Mouse (Mus musculus): ENCODE results near the gene Rptor. TPM values are rescaled to one million over a fixed set of nuclear protein-coding genes. Genes with fewer than 3 reads are reported as not detected.
A peak's percentile ranks its signal among the peaks of the same experiment; 100 is the strongest.

The Rptor gene
- total and polyA plus RNA-seq, 2 experiments, result 11.2 to 18.4 TPM

DNA sequence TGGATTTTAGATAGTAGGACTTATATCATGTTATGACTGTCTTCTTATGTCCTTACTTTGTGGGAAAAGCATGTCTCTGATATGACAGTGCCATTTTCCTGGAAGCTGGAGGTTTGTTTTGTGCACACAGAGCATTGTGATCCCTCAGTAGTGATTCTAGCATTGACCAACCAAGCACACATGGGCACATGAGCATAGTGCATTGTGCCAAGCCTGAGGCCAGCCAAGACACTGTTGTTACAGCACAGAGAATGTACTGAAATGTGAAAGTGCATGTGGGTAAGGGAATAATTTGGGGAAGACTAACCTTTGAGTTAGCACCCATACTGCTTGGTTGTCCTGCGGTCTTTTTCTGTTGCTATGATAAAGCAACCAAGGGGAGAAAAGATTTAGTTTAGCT, 191.3 kb downstream of the Rptor start:
- Histone ChIP-seq H3K27me3 (ENCODE audit: control insufficient read depth, insufficient read depth, low read length) (no peaks in the 10 kb centered on the region), H3K36me3 (ENCODE audit: control insufficient read depth, insufficient read depth, low read length) (no peaks in the 10 kb centered on the region), H3K4me1 (ENCODE audit: control insufficient read depth, insufficient read depth, low read length) (no peaks in the 10 kb centered on the region), H3K4me3 (ENCODE audit: insufficient read depth, low read depth, low read length) (no peak overlapping the region), H3K9ac (ENCODE audit: low read depth, low read length) (no peak overlapping the region), H3K27ac (replicated peaks; ENCODE audit: insufficient read depth, low read depth, low read length) (no peak overlapping the region), H3K79me2 (ENCODE audit: control insufficient read depth, insufficient read depth, low read length) (no peaks in the 10 kb centered on the region)
- no peak for TF ChIP-seq CTCF (IDR thresholded peaks at IDR 0.05; ENCODE audit: low read depth, low read length)
- no peak for TF ChIP-seq POLR2A (IDR thresholded peaks at IDR 0.05; ENCODE audit: extremely low read depth, insufficient read depth, low read length)
- 98% methylated on average over 1 of the region's 1 CpGs for whole genome bisulfite sequencing
- DNase-seq (ENCODE audit: extremely low read depth, low read depth, low spot score), result peak; percentile 20

- Histone ChIP-seq H3K27ac (replicated peaks; ENCODE audit: insufficient read depth, low read depth, low read length) (no peak overlapping the region), H3K4me3 (ENCODE audit: insufficient read depth, low read depth, low read length) (no peak overlapping the region), H3K9ac (ENCODE audit: low read depth, low read length) (no peak overlapping the region), H3K27me3 (ENCODE audit: control insufficient read depth, insufficient read depth, low read length) (no peaks in the 10 kb centered on the region), H3K36me3 (ENCODE audit: control insufficient read depth, insufficient read depth, low read length) (peaks cover 3% of the 10 kb centered on the region; the same call in 1 of the 2 replicates), H3K79me2 (ENCODE audit: control insufficient read depth, insufficient read depth, low read length) (no peaks in the 10 kb centered on the region), H3K4me1 (ENCODE audit: control insufficient read depth, insufficient read depth, low read length) (no peaks in the 10 kb centered on the region)
- WGBS, result 88% methylated on average over 6 of the region's 6 CpGs
- no peak for DNase-seq (ENCODE audit: extremely low read depth, low read depth, low spot score)
- TF ChIP-seq POLR2A (IDR thresholded peaks at IDR 0.05; ENCODE audit: extremely low read depth, insufficient read depth, low read length) (no peak), CTCF (IDR thresholded peaks at IDR 0.05; ENCODE audit: low read depth, low read length) (no peak)
Measured at GRCm38 (mm10) chr11:119794671-119795070, 192.0 kb downstream of the Rptor start.

GRCm38 (mm10) chr11:119796406-119796805, 193.7 kb downstream of the Rptor start:
- H3K4me3 ChIP-seq (ENCODE audit: insufficient read depth, low read depth, low read length), result no peak overlapping the region
- no peaks in the 10 kb centered on the region for H3K79me2 ChIP-seq (ENCODE audit: control insufficient read depth, insufficient read depth, low read length)
- DNase-seq (ENCODE audit: extremely low read depth, low read depth, low spot score), result no peak
- TF ChIP-seq CTCF (IDR thresholded peaks at IDR 0.05; ENCODE audit: low read depth, low read length) (no peak), POLR2A (IDR thresholded peaks at IDR 0.05; ENCODE audit: extremely low read depth, insufficient read depth, low read length) (no peak)
- H3K4me1 ChIP-seq (ENCODE audit: control insufficient read depth, insufficient read depth, low read length), result no peaks in the 10 kb centered on the region
- no peaks in the 10 kb centered on the region for H3K27me3 ChIP-seq (ENCODE audit: control insufficient read depth, insufficient read depth, low read length)
- peaks cover 3% of the 10 kb centered on the region; the same call in 1 of the 2 replicates for H3K36me3 ChIP-seq (ENCODE audit: control insufficient read depth, insufficient read depth, low read length)
- no peak overlapping the region for H3K27ac ChIP-seq (replicated peaks; ENCODE audit: insufficient read depth, low read depth, low read length)
- no peak overlapping the region for H3K9ac ChIP-seq (ENCODE audit: low read depth, low read length)
- WGBS, result 75% methylated on average over 7 of the region's 7 CpGs

GRCm38 (mm10) chr11:119796846-119797245, 194.1 kb downstream of the Rptor start:
- no peak overlapping the region for H3K4me3 ChIP-seq (ENCODE audit: insufficient read depth, low read depth, low read length)
- no peak for DNase-seq (ENCODE audit: extremely low read depth, low read depth, low spot score)
- H3K9ac ChIP-seq (ENCODE audit: low read depth, low read length), result no peak overlapping the region
- no peak for TF ChIP-seq POLR2A (IDR thresholded peaks at IDR 0.05; ENCODE audit: extremely low read depth, insufficient read depth, low read length)
- no peak for TF ChIP-seq CTCF (IDR thresholded peaks at IDR 0.05; ENCODE audit: low read depth, low read length)
- no peaks in the 10 kb centered on the region for H3K79me2 ChIP-seq (ENCODE audit: control insufficient read depth, insufficient read depth, low read length)
- peaks cover 3% of the 10 kb centered on the region; the same call in 1 of the 2 replicates for H3K36me3 ChIP-seq (ENCODE audit: control insufficient read depth, insufficient read depth, low read length)
- no peak overlapping the region for H3K27ac ChIP-seq (replicated peaks; ENCODE audit: insufficient read depth, low read depth, low read length)
- no peaks in the 10 kb centered on the region for H3K27me3 ChIP-seq (ENCODE audit: control insufficient read depth, insufficient read depth, low read length)
- H3K4me1 ChIP-seq (ENCODE audit: control insufficient read depth, insufficient read depth, low read length), result no peaks in the 10 kb centered on the region
- WGBS, result 91% methylated on average over 7 of the region's 7 CpGs

- Histone ChIP-seq H3K36me3 (ENCODE audit: control insufficient read depth, insufficient read depth, low read length) (peaks cover 4% of the 10 kb centered on the region; the same call in 1 of the 2 replicates), H3K4me1 (ENCODE audit: control insufficient read depth, insufficient read depth, low read length) (no peaks in the 10 kb centered on the region), H3K27ac (replicated peaks; ENCODE audit: insufficient read depth, low read depth, low read length) (no peak overlapping the region), H3K79me2 (ENCODE audit: control insufficient read depth, insufficient read depth, low read length) (no peaks in the 10 kb centered on the region), H3K4me3 (ENCODE audit: insufficient read depth, low read depth, low read length) (no peak overlapping the region), H3K27me3 (ENCODE audit: control insufficient read depth, insufficient read depth, low read length) (no peaks in the 10 kb centered on the region), H3K9ac (ENCODE audit: low read depth, low read length) (no peak overlapping the region)
- WGBS, result 97% methylated on average over 2 of the region's 2 CpGs
- no peak for DNase-seq (ENCODE audit: extremely low read depth, low read depth, low spot score)
- TF ChIP-seq CTCF (IDR thresholded peaks at IDR 0.05; ENCODE audit: low read depth, low read length) (no peak), POLR2A (IDR thresholded peaks at IDR 0.05; ENCODE audit: extremely low read depth, insufficient read depth, low read length) (no peak)
Measured at GRCm38 (mm10) chr11:119799536-119799935, 196.8 kb downstream of the Rptor start.

GRCm38 (mm10) chr11:119801855-119802254, 199.2 kb downstream of the Rptor start:
- Histone ChIP-seq H3K4me1 (ENCODE audit: control insufficient read depth, insufficient read depth, low read length) (no peaks in the 10 kb centered on the region), H3K27ac (replicated peaks; ENCODE audit: insufficient read depth, low read depth, low read length) (no peak overlapping the region), H3K9ac (ENCODE audit: low read depth, low read length) (no peak overlapping the region), H3K79me2 (ENCODE audit: control insufficient read depth, insufficient read depth, low read length) (no peaks in the 10 kb centered on the region), H3K4me3 (ENCODE audit: insufficient read depth, low read depth, low read length) (no peak overlapping the region), H3K27me3 (ENCODE audit: control insufficient read depth, insufficient read depth, low read length) (no peaks in the 10 kb centered on the region), H3K36me3 (ENCODE audit: control insufficient read depth, insufficient read depth, low read length) (peaks cover 4% of the 10 kb centered on the region; the same call in 1 of the 2 replicates)
- no peak for TF ChIP-seq POLR2A (IDR thresholded peaks at IDR 0.05; ENCODE audit: extremely low read depth, insufficient read depth, low read length)
- no peak for TF ChIP-seq CTCF (IDR thresholded peaks at IDR 0.05; ENCODE audit: low read depth, low read length)
- DNase-seq (ENCODE audit: extremely low read depth, low read depth, low spot score), result no peak
- WGBS, result 83% methylated on average over 1 of the region's 1 CpGs

All from liver, adult 2 months (tissue).